Mouse (Mus musculus) C2C12 (cell line): ENCODE measurements around the gene Gm42878. TPM values are rescaled to one million over a fixed set of nuclear protein-coding genes. Genes with fewer than 3 reads are reported as not detected.

Experiments
- H3K27me3 ChIP-seq: one replicate; pipeline ENCODE4 v1.6.1; 2011; ENCODE audit not compliant: control insufficient read depth, insufficient read depth, insufficient read length
- H3K36me3 ChIP-seq: one replicate; pipeline ENCODE4 v1.6.1; 2011; ENCODE audit not compliant: control insufficient read depth, insufficient read depth
- H3K4me3 ChIP-seq: one replicate; pipeline ENCODE4 v1.5.1; 2011; ENCODE audit warnings: mild to moderate bottlenecking, control low read depth; ENCODE audit not compliant: poor library complexity, insufficient read depth, severe bottlenecking
- H3K79me2 ChIP-seq: one replicate; pipeline ENCODE4 v1.6.1; 2011; ENCODE audit not compliant: control insufficient read depth, insufficient read depth
- H3K79me3 ChIP-seq: one replicate; pipeline ENCODE4 v1.6.1; 2011; ENCODE audit warnings: low read depth, control low read depth
- H3ac ChIP-seq: one replicate; pipeline ENCODE3; 2011; ENCODE audit warnings: low read depth; ENCODE audit not compliant: control insufficient read depth, insufficient read length
- CEBPB ChIP-seq: IDR thresholded peaks from one replicate; pipeline ENCODE4 v1.6.1; 2011; ENCODE audit warnings: low read depth, mild to moderate bottlenecking, control low read depth, moderate library complexity
- CTCF ChIP-seq: IDR thresholded peaks from one replicate; pipeline ENCODE4 v1.5.1; 2011; ENCODE audit not compliant: control insufficient read depth, insufficient read depth, insufficient read length
- FOSL1 ChIP-seq: IDR thresholded peaks from one replicate; pipeline ENCODE4 v1.8.0; 2011; ENCODE audit warnings: mild to moderate bottlenecking, low read length; ENCODE audit not compliant: poor library complexity, insufficient read depth, severe bottlenecking
- MAX ChIP-seq: IDR thresholded peaks from one replicate; pipeline ENCODE4 v1.6.1; 2011; ENCODE audit warnings: mild to moderate bottlenecking, control low read depth
- MYOD1 ChIP-seq: IDR thresholded peaks from one replicate; pipeline ENCODE4 v1.6.1; 2011; ENCODE audit warnings: low read depth; ENCODE audit not compliant: control insufficient read depth, insufficient read length
- MYOG ChIP-seq: IDR thresholded peaks from one replicate; pipeline ENCODE4 v1.6.1; 2011; ENCODE audit not compliant: control insufficient read depth, insufficient read length; ENCODE audit errors: extremely low read depth
- USF1 ChIP-seq: IDR thresholded peaks from one replicate; pipeline ENCODE4 v1.6.1; 2011; ENCODE audit warnings: low read depth, mild to moderate bottlenecking, control low read depth, moderate library complexity
- polyA plus RNA-seq: library from polyadenylated mRNA; unstranded; fragments of >200 nt; fragmentation: generic; extraction: Trizol; gene quantifications from one replicate; pipeline ENCODE4 v1.2.1, GENCODE M21; 2012; ENCODE audit warnings: missing spikeins

Gm42878 gene
- polyA plus RNA-seq, 1 experiment, result not detected

DNA sequence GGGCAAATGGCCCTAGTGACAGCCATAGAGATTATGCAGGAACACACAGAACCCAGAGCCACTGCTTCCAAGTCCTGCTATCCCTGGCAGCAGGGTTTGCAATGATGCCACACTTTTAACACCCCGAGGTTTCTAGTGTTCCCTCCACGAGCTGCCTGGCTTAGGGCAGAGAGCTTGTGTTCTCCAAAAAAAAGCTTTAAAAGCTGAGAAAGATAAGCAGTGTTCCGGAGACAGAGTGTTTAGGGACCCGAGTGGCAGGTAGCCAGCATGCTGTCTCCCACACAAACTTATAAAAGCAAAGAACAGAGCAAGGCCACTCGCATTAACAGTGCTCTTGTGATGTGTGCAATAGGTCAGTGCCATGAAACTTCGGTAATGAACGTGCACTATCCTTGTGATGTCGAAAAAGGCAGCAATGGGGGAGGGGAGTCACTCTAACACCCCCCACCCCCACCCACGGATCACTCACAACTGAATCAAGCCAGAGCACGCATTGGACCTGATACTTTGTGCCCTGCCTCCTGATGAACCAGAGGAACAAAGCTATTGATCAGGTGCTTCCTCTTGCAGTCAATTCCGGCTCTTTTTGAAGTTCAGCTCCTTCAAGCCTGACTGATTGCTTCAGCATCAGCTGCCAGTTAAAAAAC is 46.3 kb upstream of the Gm42878 start:
- Histone ChIP-seq H3K79me3 (peaks cover 42% of the 10 kb centered on the region), H3K79me2 (peaks cover 69% of the 10 kb centered on the region), H3K36me3 (peaks cover 11% of the 10 kb centered on the region), H3K4me3 (no peak overlapping the region), H3K27me3 (no peaks in the 10 kb centered on the region), H3ac (no peak overlapping the region)
- no peak for TF ChIP-seq CEBPB
- TF ChIP-seq USF1, result no peak
- no peak for TF ChIP-seq FOSL1
- TF ChIP-seq MYOG, result no peak
- no peak for TF ChIP-seq CTCF
- TF ChIP-seq MYOD1, result no peak
- no peak for TF ChIP-seq MAX

- H3K79me3 ChIP-seq, result peaks cover 51% of the 10 kb centered on the region
- H3K4me3 ChIP-seq, result no peak overlapping the region
- H3ac ChIP-seq, result no peak overlapping the region
- H3K36me3 ChIP-seq, result peaks cover 11% of the 10 kb centered on the region
- TF ChIP-seq CEBPB, result no peak
- no peak for TF ChIP-seq FOSL1
- no peak for TF ChIP-seq MAX
- TF ChIP-seq MYOG, result no peak
- H3K79me2 ChIP-seq, result peaks cover 82% of the 10 kb centered on the region
- H3K27me3 ChIP-seq, result no peaks in the 10 kb centered on the region
These were observed 44.6 kb upstream of the Gm42878 start for GRCm38 (mm10) chr5:121589928-121590327.

- H3K36me3 ChIP-seq, result peaks cover 17% of the 10 kb centered on the region
- TF ChIP-seq FOSL1 (no peak), MYOG (no peak), CEBPB (no peak), USF1 (no peak), MYOD1 (no peak), CTCF (no peak), MAX (no peak)
- H3K79me3 ChIP-seq, result peaks cover 50% of the 10 kb centered on the region
These were observed 41.2 kb upstream of the Gm42878 start for GRCm38 (mm10) chr5:121586400-121587039.

GRCm38 (mm10) chr5:121585699-121586098 is 40.4 kb upstream of the Gm42878 start:
- TF ChIP-seq MYOG (no peak), FOSL1 (no peak), MYOD1 (no peak), CEBPB (no peak), USF1 (no peak), MAX (no peak), CTCF (no peak)
- H3K79me3 ChIP-seq, result peaks cover 48% of the 10 kb centered on the region
- peaks cover 77% of the 10 kb centered on the region for H3K79me2 ChIP-seq
- H3K27me3 ChIP-seq, result no peaks in the 10 kb centered on the region
- H3K36me3 ChIP-seq, result peaks cover 17% of the 10 kb centered on the region
- H3ac ChIP-seq, result no peak overlapping the region
- H3K4me3 ChIP-seq, result no peak overlapping the region

More at GRCm38 (mm10) chr5:121586400-121587039, 41.2 kb upstream of the Gm42878 start:
- Histone ChIP-seq H3K4me3 (no peak overlapping the region), H3K79me2 (peaks cover 77% of the 10 kb centered on the region), H3K27me3 (no peaks in the 10 kb centered on the region), H3ac (no peak overlapping the region)

DNA sequence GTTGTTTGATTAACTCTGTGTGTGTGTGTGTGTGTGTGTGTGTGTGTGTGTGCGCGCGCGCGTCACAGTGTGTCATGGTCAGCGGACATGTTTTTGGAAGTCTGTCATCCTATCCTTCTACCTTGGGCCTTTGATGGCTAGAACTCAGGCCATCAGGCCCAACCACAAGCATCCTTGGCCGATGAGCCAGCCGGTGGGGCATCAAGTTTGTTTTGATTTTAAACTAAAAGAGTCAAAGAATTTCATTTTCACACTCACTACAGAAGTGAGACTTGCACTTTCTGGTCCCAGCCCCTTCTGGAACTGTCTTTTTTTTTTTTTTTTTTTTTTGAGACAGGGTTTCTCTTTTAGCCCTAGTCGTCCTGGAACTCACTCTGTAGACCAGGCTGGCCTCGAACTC is 39.7 kb upstream of the Gm42878 start:
- Histone ChIP-seq H3K27me3 (no peaks in the 10 kb centered on the region), H3ac (no peak overlapping the region), H3K36me3 (peaks cover 17% of the 10 kb centered on the region), H3K79me3 (peaks cover 44% of the 10 kb centered on the region), H3K79me2 (peaks cover 77% of the 10 kb centered on the region), H3K4me3 (no peak overlapping the region)
- TF ChIP-seq MYOD1 (no peak), CTCF (no peak), MYOG (no peak), MAX (no peak), USF1 (no peak), FOSL1 (peak; percentile 40), CEBPB (no peak)

- H3K36me3 ChIP-seq, result peaks cover 28% of the 10 kb centered on the region
- H3K4me3 ChIP-seq, result no peak overlapping the region
- no peak for TF ChIP-seq MYOG
- no peak for TF ChIP-seq CEBPB
- peak; percentile 86 for TF ChIP-seq CTCF
- TF ChIP-seq MYOD1, result no peak
- TF ChIP-seq MAX, result peak; percentile 49
- TF ChIP-seq USF1, result no peak
- no peak for TF ChIP-seq FOSL1
- H3ac ChIP-seq, result no peak overlapping the region
- H3K79me3 ChIP-seq, result peaks cover 37% of the 10 kb centered on the region
- no peaks in the 10 kb centered on the region for H3K27me3 ChIP-seq
- peaks cover 67% of the 10 kb centered on the region for H3K79me2 ChIP-seq
These were observed 38.7 kb upstream of the Gm42878 start for GRCm38 (mm10) chr5:121583765-121584501.
